Mouse (Mus musculus): ENCODE measurements around the gene Cntd1.

Gene Cntd1

GRCm38 (mm10) chr11:101255826-101256775 is 22.7 kb upstream of the Cntd1 start:
- no peak for DNase-seq (ENCODE audit: low read depth)

DNA sequence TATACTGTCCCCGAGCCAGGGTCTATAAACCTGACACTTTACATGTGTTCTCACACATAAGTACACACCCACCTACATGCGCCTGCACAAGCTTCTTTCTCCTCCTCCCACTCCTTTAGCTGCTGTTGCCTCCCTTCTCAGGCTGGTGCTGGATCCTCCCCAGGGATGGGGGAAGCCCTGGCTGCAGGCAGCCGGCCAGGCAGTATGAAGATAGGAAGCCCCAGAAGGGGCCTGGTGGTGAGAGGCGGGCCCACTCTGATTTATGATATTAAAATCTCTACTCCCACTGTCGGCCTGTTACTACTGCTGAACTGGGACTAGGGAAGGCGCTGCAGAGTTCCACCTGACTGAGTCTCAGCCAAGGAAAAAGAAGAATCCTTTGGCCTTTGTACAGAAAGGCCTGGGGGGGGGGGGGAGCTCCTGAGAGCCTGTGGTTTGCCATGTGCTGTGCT is 19.5 kb upstream of the Cntd1 start:
- no peak for DNase-seq (ENCODE audit: low read depth)

- DNase-seq (ENCODE audit: low read depth) = peak; percentile 45
These were observed 18.6 kb upstream of the Cntd1 start, which contains the start of gene Wnk4 for GRCm38 (mm10) chr11:101259948-101260825. Wnk4 (plus strand) TSS chr11:101260567.

DNA sequence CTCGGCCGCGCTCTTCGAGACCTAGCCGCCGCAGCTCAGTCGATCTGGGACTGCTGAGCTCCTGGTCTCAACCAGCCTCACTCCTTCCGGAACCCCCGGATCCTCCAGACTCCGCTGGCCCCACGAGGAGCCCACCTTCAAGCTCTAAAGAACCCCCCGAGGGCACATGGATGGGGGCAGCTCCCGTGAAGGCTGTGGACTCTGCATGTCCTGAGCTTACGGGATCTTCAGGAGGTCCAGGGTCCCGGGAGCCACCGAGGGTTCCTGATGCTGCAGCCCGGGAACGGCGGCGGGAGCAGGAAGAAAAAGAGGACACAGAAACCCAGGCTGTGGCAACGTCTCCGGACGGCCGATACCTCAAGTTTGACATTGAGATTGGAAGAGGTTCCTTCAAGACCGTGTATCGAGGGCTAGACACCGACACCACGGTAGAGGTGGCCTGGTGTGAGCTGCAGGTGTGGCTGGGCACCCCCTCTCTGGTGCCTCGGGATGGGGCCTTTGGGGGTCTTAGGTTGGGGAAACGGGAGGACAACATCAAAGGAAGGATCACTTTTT is 17.9 kb upstream of the Cntd1 start:
- DNase-seq (ENCODE audit: low read depth) = no peak

- no peak for DNase-seq (ENCODE audit: low read depth)
These were observed 16.4 kb upstream of the Cntd1 start for GRCm38 (mm10) chr11:101262272-101262967.

- no peak for DNase-seq (ENCODE audit: low read depth)
These were observed 15.4 kb upstream of the Cntd1 start for GRCm38 (mm10) chr11:101263138-101263988.

DNA sequence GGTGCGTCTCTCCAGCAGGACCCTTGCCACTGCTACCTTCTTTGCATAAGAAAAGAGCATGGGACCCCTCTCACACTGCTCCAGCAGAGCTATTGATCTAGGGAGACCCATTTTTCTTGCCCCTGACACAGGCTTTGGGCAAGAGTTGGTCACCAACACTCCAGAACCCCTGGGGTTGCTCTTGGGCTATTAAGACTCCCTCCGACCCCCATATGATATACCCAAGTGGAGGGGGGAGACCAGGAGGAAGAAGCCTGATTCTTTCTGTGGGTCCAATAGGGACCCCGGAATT is 14.9 kb upstream of the Cntd1 start:
- no peak for DNase-seq (ENCODE audit: low read depth)

DNA sequence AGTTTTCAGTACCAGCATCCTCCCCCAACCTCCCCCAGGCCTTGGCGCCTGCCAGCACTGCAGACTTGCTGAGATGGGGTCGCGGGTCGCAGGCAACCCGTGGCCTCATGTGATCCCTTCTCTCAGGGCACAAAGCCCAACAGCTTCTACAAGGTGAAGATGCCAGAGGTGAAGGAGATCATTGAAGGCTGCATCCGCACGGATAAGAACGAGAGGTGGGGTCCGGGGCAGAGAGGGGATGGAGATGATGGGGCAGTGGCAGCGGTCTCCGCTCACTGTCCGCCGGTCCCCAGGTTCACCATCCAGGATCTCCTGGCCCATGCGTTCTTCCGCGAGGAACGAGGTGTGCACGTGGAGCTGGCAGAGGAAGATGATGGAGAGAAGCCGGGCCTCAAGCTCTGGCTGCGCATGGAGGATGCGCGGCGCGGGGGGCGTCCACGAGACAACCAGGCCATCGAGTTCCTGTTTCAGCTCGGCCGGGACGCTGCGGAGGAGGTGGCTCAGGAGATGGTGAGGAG is 13.8 kb upstream of the Cntd1 start:
- no peak for DNase-seq (ENCODE audit: low read depth)

GRCm38 (mm10) chr11:101265906-101266305 is 12.9 kb upstream of the Cntd1 start:
- DNase-seq (ENCODE audit: low read depth) = no peak

- DNase-seq (ENCODE audit: low read depth) = peak; percentile 41
These were observed 9.2 kb upstream of the Cntd1 start for GRCm38 (mm10) chr11:101269577-101270116.

DNA sequence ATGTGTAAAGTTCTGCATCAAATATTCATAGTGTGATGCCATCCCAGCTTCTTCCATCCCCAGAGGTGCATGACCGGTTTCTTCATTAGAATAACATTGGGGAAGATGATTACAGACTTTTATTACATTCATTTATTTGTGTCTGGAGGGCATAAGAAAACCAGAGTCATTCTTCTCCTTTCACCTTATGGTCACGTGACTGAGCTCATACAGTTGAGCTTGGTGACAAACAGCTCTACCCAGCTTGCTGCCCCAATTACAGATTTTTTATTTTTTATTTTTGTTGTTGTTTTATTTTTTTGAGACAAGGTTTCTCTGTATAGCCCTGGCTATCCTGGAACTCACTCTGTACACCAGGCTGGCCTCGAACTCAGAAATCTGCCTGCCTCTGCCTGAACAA is 6.4 kb upstream of the Cntd1 start:
- no peak for DNase-seq (ENCODE audit: low read depth)

DNA sequence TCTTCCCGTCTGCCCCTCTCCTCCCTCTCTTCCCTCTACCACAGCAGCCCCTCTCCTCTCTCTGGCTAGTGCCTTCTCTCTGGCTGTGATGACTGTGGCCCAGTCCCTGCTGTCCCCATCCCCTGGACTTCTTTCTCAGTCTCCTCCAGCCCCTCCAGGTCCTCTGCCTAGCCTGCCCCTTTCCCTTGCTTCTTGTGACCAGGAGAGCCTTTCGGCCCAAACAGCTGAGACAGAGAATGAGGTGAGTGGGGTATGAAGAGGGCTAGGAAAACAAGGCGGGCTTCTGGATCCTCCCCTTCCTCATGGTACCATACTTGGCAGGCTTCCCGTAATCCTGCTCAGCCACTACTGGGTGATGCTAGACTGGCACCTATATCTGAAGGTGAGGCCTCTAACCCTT is 3.5 kb upstream of the Cntd1 start:
- no peak for DNase-seq (ENCODE audit: low read depth)

- DNase-seq (ENCODE audit: low read depth) = no peak
These were observed 2.3 kb upstream of the Cntd1 start for GRCm38 (mm10) chr11:101276319-101277070.

DNA sequence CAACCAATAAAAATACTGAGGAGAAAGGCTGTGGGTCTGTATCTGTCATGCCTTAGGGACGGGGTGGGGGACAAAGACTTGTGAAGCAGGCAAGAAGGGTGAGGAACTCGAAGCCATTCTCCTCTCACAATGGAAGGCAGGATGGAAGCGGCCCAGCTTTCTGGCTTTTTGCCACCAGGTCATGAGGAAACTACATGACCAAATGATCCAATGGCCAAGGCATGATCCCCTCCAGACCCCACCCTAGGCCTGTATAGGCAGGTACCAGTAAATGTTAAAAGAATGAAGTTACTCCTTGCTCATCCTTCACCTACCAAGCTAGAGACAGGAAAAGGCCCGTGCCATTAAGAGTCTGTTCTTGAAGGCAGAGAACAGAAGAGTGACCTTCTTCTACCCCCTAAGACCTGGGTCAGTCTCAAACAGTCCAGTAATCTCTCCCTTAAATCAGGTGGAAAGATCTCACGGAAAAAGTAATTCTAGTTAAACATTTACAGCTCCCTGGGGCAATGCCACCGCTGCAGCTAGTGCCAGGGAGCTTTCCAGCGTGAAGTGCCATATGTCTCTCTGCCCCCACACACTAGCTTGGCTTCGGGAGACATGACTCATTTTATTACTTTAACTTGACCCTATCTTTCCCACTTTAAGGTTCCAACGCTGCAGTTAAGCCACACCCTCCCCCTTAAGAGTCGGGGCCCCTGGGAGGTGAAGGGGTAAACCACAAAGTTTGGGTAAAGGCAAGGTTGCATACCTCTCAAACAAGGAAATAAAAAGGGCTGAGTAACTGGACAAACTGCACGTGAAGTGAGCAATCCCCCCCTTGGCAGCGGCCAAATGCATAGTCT is 1.2 kb upstream of the Cntd1 start:
- DNase-seq (ENCODE audit: low read depth) = peak; percentile 77

- DNase-seq (ENCODE audit: low read depth) = no peak
These were observed 369 bp downstream of the Cntd1 start for GRCm38 (mm10) chr11:101279193-101279569.

- DNase-seq (ENCODE audit: low read depth) = no peak
These were observed 2.0 kb downstream of the Cntd1 start for GRCm38 (mm10) chr11:101280837-101281236.

GRCm38 (mm10) chr11:101282896-101283295 is 4.1 kb downstream of the Cntd1 start:
- DNase-seq (ENCODE audit: low read depth) = no peak

GRCm38 (mm10) chr11:101283805-101284204 is 5.0 kb downstream of the Cntd1 start:
- DNase-seq (ENCODE audit: low read depth) = no peak

DNA sequence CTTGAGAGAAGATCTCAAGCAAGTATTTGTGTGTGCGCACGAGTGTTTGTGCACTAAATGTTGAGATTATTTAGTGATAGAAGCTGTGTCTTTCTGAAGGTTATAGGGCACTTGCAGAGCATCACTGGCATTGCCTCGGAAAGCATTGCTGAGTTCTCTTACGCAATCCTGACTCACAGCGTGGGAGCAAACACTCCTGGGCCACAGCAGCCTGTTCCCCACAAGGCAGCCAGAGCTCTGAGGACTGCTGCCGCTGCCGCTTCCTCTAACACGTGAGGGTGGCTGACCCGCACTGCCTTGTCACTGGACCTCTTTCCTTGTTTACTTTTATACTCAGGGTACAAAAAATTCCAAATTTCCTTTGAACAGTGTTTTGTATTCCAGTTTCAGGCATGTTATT is 8.5 kb downstream of the Cntd1 start:
- peak; percentile 85 for DNase-seq (ENCODE audit: low read depth)
